In the genomic region with DNA sequence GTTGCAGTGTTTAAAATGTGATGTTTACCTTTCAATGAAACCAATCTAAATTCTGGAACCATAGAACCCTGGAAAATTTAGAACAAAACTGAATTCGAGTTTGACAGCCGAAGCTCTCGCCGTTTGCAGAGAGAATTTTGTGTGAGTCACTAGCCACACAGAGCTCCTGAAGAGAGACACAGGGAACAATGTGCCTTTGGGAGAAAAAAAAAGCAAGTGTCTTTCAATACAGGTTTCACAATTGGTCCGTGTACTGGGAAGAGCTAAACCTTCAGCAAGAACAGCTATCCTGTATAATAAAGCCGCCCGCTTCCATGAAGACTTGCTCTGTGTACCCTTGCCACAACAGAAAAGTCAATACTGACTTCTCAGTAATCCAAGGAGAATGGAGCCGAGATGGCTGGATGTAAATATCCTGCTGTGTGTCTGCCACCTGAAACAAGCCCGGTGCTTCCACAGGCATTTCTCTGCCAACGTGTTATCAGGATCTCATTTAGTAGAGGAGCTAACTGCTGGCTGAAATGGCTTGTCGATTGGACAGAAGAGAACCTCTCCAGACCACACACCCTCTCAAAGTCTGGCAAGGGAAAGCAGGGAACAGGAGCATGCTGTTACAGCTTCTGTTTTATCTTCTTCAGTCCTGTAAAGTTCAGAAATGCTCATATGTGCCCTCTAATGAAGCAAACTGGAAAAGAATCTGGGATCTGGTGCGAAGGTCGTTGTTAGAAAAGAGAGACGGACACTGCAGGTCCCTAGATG, we compare ENCODE assay signal across 12 mouse cellular contexts.
DNase-seq lines count a peak whose midpoint lies in the region; ATAC-seq lines count a peak whose summit lies in the region.
"Had no signal": no experiment of that assay in that cellular context is flagged by ENCODE, and none has a peak within 500 bp of the region (broad histone marks: within the 10 kb centered on the region; RNA-seq: fewer than 3 reads in every experiment).

No protein-coding gene starts in this region.

- H3K9me3 ChIP-seq in lung, embryonic 16.5 days (ENCODE audit: control insufficient read depth, low read length) = no peaks in the 10 kb centered on the region
- H3K9me3 ChIP-seq in heart, embryonic 15.5 days (replicated peaks) = no peaks in the 10 kb centered on the region
- no peaks in the 10 kb centered on the region for H3K9me3 ChIP-seq in stomach, embryonic 16.5 days (replicated peaks; ENCODE audit: control insufficient read depth, low read length)
- H3K9me3 ChIP-seq: embryonic facial prominence, embryonic 12.5 days; liver, embryonic 13.5 days had no signal

- H3K36me3 ChIP-seq in lung, embryonic 16.5 days (ENCODE audit: control insufficient read depth, insufficient read depth, low read length) = no peaks in the 10 kb centered on the region
- no peaks in the 10 kb centered on the region for H3K36me3 ChIP-seq in heart, embryonic 15.5 days
- no peaks in the 10 kb centered on the region for H3K36me3 ChIP-seq in stomach, embryonic 16.5 days (ENCODE audit: control insufficient read depth, insufficient read depth, low read length)
- H3K36me3 ChIP-seq: embryonic facial prominence, embryonic 12.5 days; liver, embryonic 13.5 days had no signal

- 0 out of 2 replicates have a peak overlapping the region, but pooled peaks have one; percentile 0 for H3K9ac ChIP-seq in lung, embryonic 16.5 days (ENCODE audit: low read length)
- H3K9ac ChIP-seq in heart, embryonic 15.5 days = no peak overlapping the region
- no peak overlapping the region for H3K9ac ChIP-seq in stomach, embryonic 16.5 days (ENCODE audit: low read length)
- H3K9ac ChIP-seq: embryonic facial prominence, embryonic 12.5 days; liver, embryonic 13.5 days had no signal

- WGBS in lung, embryonic 16.5 days = 49% methylated on average over 14 of the region's 14 CpGs
- WGBS in heart, embryonic 15.5 days = 43% methylated on average over 14 of the region's 14 CpGs
- WGBS in stomach, embryonic 16.5 days = 53% methylated on average over 14 of the region's 14 CpGs

- peak overlapping the region; percentile 29 for H3K4me2 ChIP-seq in lung, embryonic 16.5 days (ENCODE audit: low read depth, low read length)
- H3K4me2 ChIP-seq in heart, embryonic 15.5 days = peak overlapping the region; percentile 54
- peak overlapping the region; percentile 3; the same call in 1 of the 2 replicates for H3K4me2 ChIP-seq in stomach, embryonic 16.5 days (ENCODE audit: low read depth, low read length)
- H3K4me2 ChIP-seq: embryonic facial prominence, embryonic 12.5 days; liver, embryonic 13.5 days had no signal

- 0 out of 2 replicates have a peak, but pooled peaks have one; percentile 26 for ATAC-seq in lung, embryonic 16.5 days (ENCODE audit: low read depth)
- no peak; the same call in 1 of the 2 replicates for ATAC-seq in heart, embryonic 15.5 days (replicated peaks; ENCODE audit: insufficient number of reproducible peaks, insufficient read depth, low FRiP score, low read depth)
- no peak for ATAC-seq in stomach, embryonic 16.5 days (ENCODE audit: insufficient read depth, low FRiP score)
- ATAC-seq: forebrain, embryonic 16.5 days had no signal

- no peak overlapping the region for H3K4me3 ChIP-seq in lung, embryonic 16.5 days (ENCODE audit: low read length)
- peak overlapping the region; percentile 16 for H3K4me3 ChIP-seq in heart, embryonic 15.5 days
- no peak overlapping the region for H3K4me3 ChIP-seq in stomach, embryonic 16.5 days (replicated peaks; ENCODE audit: low read length)
- H3K4me3 ChIP-seq: embryonic facial prominence, embryonic 12.5 days; liver, embryonic 13.5 days; myocyte had no signal

- peaks cover 9% of the 10 kb centered on the region for H3K4me1 ChIP-seq in lung, embryonic 16.5 days (replicated peaks; ENCODE audit: control insufficient read depth, insufficient read depth, low read length)
- peaks cover 35% of the 10 kb centered on the region for H3K4me1 ChIP-seq in heart, embryonic 15.5 days (replicated peaks)
- H3K4me1 ChIP-seq in stomach, embryonic 16.5 days (ENCODE audit: control insufficient read depth, insufficient read depth, low read length) = peaks cover 10% of the 10 kb centered on the region; the same call in 1 of the 2 replicates

- peak; percentile 89 for DNase-seq in heart, adult 11 months
- DNase-seq in heart, postnatal 25 days (ENCODE audit: low spot score) = no peak
- DNase-seq in lung, adult 18-20 months = no peak
- no peak for DNase-seq in thymus, postnatal 10 days (ENCODE audit: low spot score in 2 of 2)
- DNase-seq in ovary, postnatal 10 days (ENCODE audit: low spot score) = no peak
- DNase-seq: liver, embryonic 13.5 days had no signal

- intact Hi-C loops in heart, postnatal 25 days (cut with DNase I) = loop anchor here (5.0 kb wide), 1 partner anchor 116 kb away; no protein-coding TSS in a partner anchor

- peak overlapping the region; percentile 16; the same call in 1 of the 2 replicates for H3K27ac ChIP-seq in lung, embryonic 16.5 days (ENCODE audit: low read length)
- H3K27ac ChIP-seq in heart, embryonic 15.5 days = peak overlapping the region; percentile 71
- H3K27ac ChIP-seq in stomach, embryonic 16.5 days (ENCODE audit: low read length) = no peak overlapping the region
- H3K27ac ChIP-seq: embryonic facial prominence, embryonic 12.5 days; liver, embryonic 13.5 days had no signal

- no peaks in the 10 kb centered on the region for H3K27me3 ChIP-seq in lung, embryonic 16.5 days (ENCODE audit: control insufficient read depth, insufficient read depth, low read depth, low read length)
- H3K27me3 ChIP-seq in heart, embryonic 15.5 days = no peaks in the 10 kb centered on the region
- H3K27me3 ChIP-seq in stomach, embryonic 16.5 days (ENCODE audit: control insufficient read depth, insufficient read depth, low read length) = no peaks in the 10 kb centered on the region
- H3K27me3 ChIP-seq: embryonic facial prominence, embryonic 12.5 days; liver, embryonic 13.5 days had no signal

Comparison
In these comparisons a context has a peak if more than half of its experiments do, and no peak if none do; other contexts are left out.
1. H3K4me2 ChIP-seq: peak in every context shown above with its lines; median percentile 54 in heart, embryonic 15.5 days; 29 in lung, embryonic 16.5 days; 3 in stomach, embryonic 16.5 days.